Mouse (Mus musculus): ENCODE results near the gene Large2.

DNA sequence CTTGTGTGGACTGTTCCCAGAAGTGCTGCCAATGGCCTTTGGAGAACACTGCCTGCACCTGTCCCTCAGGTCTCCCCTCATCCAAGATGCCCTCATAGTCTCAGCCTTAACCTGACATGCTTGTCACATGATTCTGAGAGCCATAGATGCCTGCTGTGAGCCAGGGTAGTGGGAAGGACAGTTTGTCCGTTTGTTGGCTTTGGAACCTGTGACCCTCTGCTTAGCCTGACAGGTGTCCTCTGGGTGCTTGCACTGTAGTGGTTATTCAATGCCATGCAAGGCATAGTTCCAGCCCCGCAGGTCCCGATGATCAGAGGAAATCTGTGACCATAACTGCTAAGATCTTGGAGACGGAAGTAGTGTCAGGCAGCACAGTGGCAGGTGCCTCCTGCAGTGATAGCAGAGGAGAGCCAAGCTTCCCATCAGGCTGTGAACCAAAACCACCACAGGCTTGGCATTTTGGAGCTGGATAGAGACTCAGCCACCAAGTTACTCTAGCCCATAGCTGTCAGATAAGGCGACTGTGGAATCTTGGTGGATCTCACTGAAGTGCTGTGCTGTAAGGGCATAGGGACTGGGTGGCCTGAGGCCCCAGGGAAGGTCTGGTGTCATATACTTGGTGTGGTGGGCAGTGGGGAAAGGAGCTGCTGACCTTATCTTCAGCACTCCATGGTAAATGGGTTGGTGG is 7.4 kb upstream of the Large2 start, which contains the start of gene 1700029I15Rik:
- TF ChIP-seq CTCF (IDR thresholded peaks at IDR 0.05; ENCODE audit: insufficient read depth, low read depth, low read length) (no peak), POLR2A (IDR thresholded peaks at IDR 0.05; ENCODE audit: insufficient read depth, low read depth, low read length) (no peak)
